Mouse (Mus musculus) myocyte (in vitro differentiated cells): Measurements from ENCODE around the gene Ampd3. TPM values are rescaled to one million over a fixed set of nuclear protein-coding genes. Genes with fewer than 3 reads are reported as not detected.

Experiments
- H3K27me3 ChIP-seq: one replicate; pipeline ENCODE4 v1.6.1; 2011; ENCODE audit not compliant: control insufficient read depth, insufficient read depth, insufficient read length
- H3K36me3 ChIP-seq: one replicate; pipeline ENCODE4 v1.6.1; 2011; ENCODE audit not compliant: control insufficient read depth, insufficient read depth
- H3K4me2 ChIP-seq: one replicate; pipeline ENCODE4 v1.6.1; 2011; ENCODE audit warnings: low read depth, control low read depth
- H3K4me3 ChIP-seq: one replicate; pipeline ENCODE4 v1.5.1; 2011; ENCODE audit warnings: mild to moderate bottlenecking, control low read depth, moderate library complexity
- H3K79me2 ChIP-seq: one replicate; pipeline ENCODE4 v1.6.1; 2011; ENCODE audit not compliant: control insufficient read depth, insufficient read depth
- H3ac ChIP-seq: one replicate; pipeline ENCODE4 v1.6.1; 2011; ENCODE audit not compliant: control insufficient read depth, insufficient read length
- CEBPB ChIP-seq: IDR thresholded peaks from 2 replicates; pipeline ENCODE4 v1.6.1; 2011; ENCODE audit warnings: mild to moderate bottlenecking, moderate library complexity; ENCODE audit not compliant: poor library complexity, insufficient read depth, severe bottlenecking
- E2F4 ChIP-seq: IDR thresholded peaks from one replicate; pipeline ENCODE4 v1.6.1; 2011; ENCODE audit warnings: mild to moderate bottlenecking, control low read depth, moderate library complexity; ENCODE audit not compliant: insufficient read depth
- MAX ChIP-seq: IDR thresholded peaks from one replicate; pipeline ENCODE4 v1.6.1; 2011; ENCODE audit warnings: low read depth, mild to moderate bottlenecking, control low read depth
- MYOD1 ChIP-seq, 3 experiments: IDR thresholded peaks; one replicate each; pipeline ENCODE4 v1.6.1; 2011; ENCODE audit warnings: control low read depth in 2 of 3, low read depth in 2 of 3, mild to moderate bottlenecking in 2 of 3, moderate library complexity in 1 of 3; ENCODE audit not compliant: insufficient read length in 2 of 3, control insufficient read depth in 1 of 3
- MYOG ChIP-seq, 3 experiments: IDR thresholded peaks; one replicate each; pipeline ENCODE4 v1.6.1; 2011; ENCODE audit warnings: control low read depth in 2 of 3, low read depth in 2 of 3, mild to moderate bottlenecking in 2 of 3; ENCODE audit not compliant: insufficient read length in 2 of 3, control insufficient read depth in 1 of 3, insufficient read depth in 1 of 3
- POLR2A ChIP-seq: IDR thresholded peaks from one replicate; pipeline ENCODE4 v1.6.1; 2011; ENCODE audit warnings: low read depth, mild to moderate bottlenecking, control low read depth, moderate library complexity; ENCODE audit not compliant: insufficient read length
- POLR2AphosphoS2 ChIP-seq: IDR thresholded peaks from one replicate; pipeline ENCODE4 v1.6.1; 2011; ENCODE audit warnings: low read depth, control low read depth; ENCODE audit not compliant: insufficient read length
- REST ChIP-seq: IDR thresholded peaks from one replicate; pipeline ENCODE4 v1.6.1; 2011; ENCODE audit warnings: mild to moderate bottlenecking, control low read depth, moderate library complexity; ENCODE audit not compliant: insufficient read depth, insufficient read length
- SRF ChIP-seq: IDR thresholded peaks from one replicate; pipeline ENCODE4 v1.6.1; 2011; ENCODE audit warnings: low read depth; ENCODE audit not compliant: control insufficient read depth, insufficient read length
- TCF12 ChIP-seq: IDR thresholded peaks from one replicate; pipeline ENCODE4 v1.6.1; 2011; ENCODE audit warnings: mild to moderate bottlenecking, control low read depth; ENCODE audit not compliant: poor library complexity, insufficient read depth, severe bottlenecking
- TCF3 ChIP-seq: IDR thresholded peaks from one replicate; pipeline ENCODE4 v1.6.1; 2011; ENCODE audit warnings: low read depth, control low read depth; ENCODE audit not compliant: insufficient read length
- USF1 ChIP-seq: IDR thresholded peaks from one replicate; pipeline ENCODE4 v1.6.1; 2011; ENCODE audit warnings: low read depth, mild to moderate bottlenecking, control low read depth, moderate library complexity
- polyA plus RNA-seq: library from polyadenylated mRNA; unstranded; fragments of >200 nt; fragmentation: generic; extraction: Trizol; gene quantifications from one replicate; pipeline ENCODE4 v1.2.1, GENCODE M21; 2012; ENCODE audit warnings: missing spikeins

Gene Ampd3
- polyA plus RNA-seq, 1 experiment: 8.2 TPM

DNA sequence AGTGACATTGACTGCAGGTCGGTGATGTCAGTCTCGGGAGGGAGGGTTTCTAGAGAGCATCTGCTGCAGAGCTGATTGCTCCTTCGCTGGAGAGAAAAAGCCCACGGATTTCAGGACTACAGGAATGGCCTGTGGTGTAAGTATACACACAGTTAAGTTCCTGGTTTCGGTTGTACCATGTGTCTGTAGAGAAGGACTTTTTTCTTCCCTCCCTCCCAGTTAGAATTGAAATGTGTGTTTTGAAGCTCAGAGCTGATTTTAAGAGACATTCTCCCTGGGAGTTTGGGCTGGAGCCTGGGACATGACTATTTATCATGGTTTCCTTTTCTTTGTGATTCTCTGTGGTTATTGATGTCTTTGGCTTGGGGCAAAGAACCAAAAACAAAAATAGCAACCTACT lies 28.2 kb upstream of the Ampd3 start:
- Histone ChIP-seq H3K79me2 (no peaks in the 10 kb centered on the region), H3K27me3 (no peaks in the 10 kb centered on the region), H3K36me3 (no peaks in the 10 kb centered on the region), H3K4me3 (no peak overlapping the region), H3K4me2 (peak overlapping the region; percentile 53), H3ac (no peak overlapping the region)
- TF ChIP-seq TCF3: no peak
- TF ChIP-seq REST: no peak
- no peak for TF ChIP-seq USF1
- TF ChIP-seq CEBPB: no peak
- TF ChIP-seq MYOD1 (IDR thresholded peaks at IDR 0.05; ENCODE audit: control insufficient read depth in 1 of 3, insufficient read length in 2 of 3, low read depth in 2 of 3): peak in 1 of 3 experiments; percentile 13
- no peak for TF ChIP-seq E2F4
- no peak for TF ChIP-seq MAX

GRCm38 (mm10) chr7:110740188-110740587 lies 27.8 kb upstream of the Ampd3 start:
- Histone ChIP-seq H3K36me3 (no peaks in the 10 kb centered on the region), H3K4me2 (peak overlapping the region; percentile 53), H3K4me3 (no peak overlapping the region), H3K79me2 (no peaks in the 10 kb centered on the region), H3K27me3 (no peaks in the 10 kb centered on the region), H3ac (no peak overlapping the region)
- peak in 2 of 3 experiments; percentile 30 to 85 for TF ChIP-seq MYOG (IDR thresholded peaks at IDR 0.05; ENCODE audit: control insufficient read depth in 1 of 3, insufficient read depth in 1 of 3, insufficient read length in 2 of 3, low read depth in 2 of 3)
- TF ChIP-seq E2F4: no peak
- TF ChIP-seq MYOD1 (IDR thresholded peaks at IDR 0.05; ENCODE audit: control insufficient read depth in 1 of 3, insufficient read length in 2 of 3, low read depth in 2 of 3): peak; percentile 73 to 91 (median 82)
- no peak for TF ChIP-seq SRF
- no peak for TF ChIP-seq MAX
- TF ChIP-seq USF1: no peak
- no peak for TF ChIP-seq TCF3
- no peak for TF ChIP-seq POLR2AphosphoS2
- TF ChIP-seq TCF12: peak; percentile 44
- no peak for TF ChIP-seq CEBPB
- TF ChIP-seq REST: no peak
- no peak for TF ChIP-seq POLR2A

- Histone ChIP-seq H3K4me3 (no peak overlapping the region), H3K4me2 (no peak overlapping the region), H3ac (no peak overlapping the region), H3K27me3 (no peaks in the 10 kb centered on the region), H3K36me3 (no peaks in the 10 kb centered on the region), H3K79me2 (no peaks in the 10 kb centered on the region)
- TF ChIP-seq SRF: no peak
- TF ChIP-seq E2F4: no peak
- peak in 1 of 3 experiments; percentile 27 for TF ChIP-seq MYOD1 (IDR thresholded peaks at IDR 0.05; ENCODE audit: control insufficient read depth in 1 of 3, insufficient read length in 2 of 3, low read depth in 2 of 3)
These were observed 26.0 kb upstream of the Ampd3 start for GRCm38 (mm10) chr7:110742022-110742421.

DNA sequence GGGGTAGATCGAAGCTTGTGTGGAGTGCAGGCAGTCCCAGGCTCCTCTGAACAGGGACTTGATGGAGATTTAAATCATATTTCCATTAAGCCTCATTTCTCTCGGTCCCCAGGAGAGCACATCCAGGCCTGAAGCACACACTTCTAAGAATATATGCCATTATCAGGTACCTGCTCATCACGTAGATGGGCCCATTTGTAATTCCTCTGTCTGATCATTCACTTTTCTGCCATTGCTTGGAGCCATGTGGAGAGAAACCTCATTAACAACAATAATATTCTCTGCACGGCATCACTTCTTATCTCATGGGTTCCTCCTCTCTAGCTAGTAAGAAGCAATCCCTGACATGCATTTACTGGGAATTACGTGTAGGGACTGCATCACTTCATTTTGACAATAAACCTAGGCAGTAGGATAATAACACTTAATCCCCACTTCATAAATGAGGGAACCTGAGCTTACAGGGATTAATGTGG lies 21.9 kb upstream of the Ampd3 start:
- Histone ChIP-seq H3K36me3 (no peaks in the 10 kb centered on the region), H3ac (no peak overlapping the region), H3K4me3 (no peak overlapping the region), H3K27me3 (no peaks in the 10 kb centered on the region), H3K4me2 (no peak overlapping the region), H3K79me2 (no peaks in the 10 kb centered on the region)
- TF ChIP-seq MAX (no peak), MYOG (IDR thresholded peaks at IDR 0.05; ENCODE audit: control insufficient read depth in 1 of 3, insufficient read depth in 1 of 3, insufficient read length in 2 of 3, low read depth in 2 of 3) (no peak), POLR2A (no peak), POLR2AphosphoS2 (no peak), SRF (no peak), REST (no peak), CEBPB (no peak), TCF3 (no peak), TCF12 (no peak), USF1 (no peak), MYOD1 (IDR thresholded peaks at IDR 0.05; ENCODE audit: control insufficient read depth in 1 of 3, insufficient read length in 2 of 3, low read depth in 2 of 3) (no peak), E2F4 (no peak)

DNA sequence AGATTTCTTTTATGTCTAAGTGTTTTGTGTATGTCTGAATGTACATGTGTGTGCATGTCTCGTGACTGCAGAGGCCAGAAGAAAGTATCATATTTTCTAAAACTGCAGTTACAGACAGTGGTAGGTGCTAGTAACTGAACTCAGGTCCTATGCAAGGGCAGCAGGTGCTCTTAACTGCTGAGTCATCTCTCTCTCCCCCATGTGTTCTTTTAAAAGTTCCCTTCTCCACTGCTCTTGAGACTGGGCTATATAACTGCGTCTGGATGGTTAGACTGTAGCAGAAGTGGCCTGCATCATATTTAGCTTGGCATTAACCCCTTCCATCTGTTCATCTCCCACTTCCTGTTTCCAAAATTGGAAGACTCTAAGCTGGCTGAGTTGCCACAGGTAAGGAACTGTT lies 21.2 kb upstream of the Ampd3 start:
- Histone ChIP-seq H3K4me2 (no peak overlapping the region), H3K36me3 (no peaks in the 10 kb centered on the region), H3K27me3 (no peaks in the 10 kb centered on the region), H3K79me2 (no peaks in the 10 kb centered on the region), H3K4me3 (no peak overlapping the region), H3ac (no peak overlapping the region)
- TF ChIP-seq E2F4: no peak
- no peak for TF ChIP-seq SRF
- no peak for TF ChIP-seq TCF3
- no peak for TF ChIP-seq MYOG (IDR thresholded peaks at IDR 0.05; ENCODE audit: control insufficient read depth in 1 of 3, insufficient read depth in 1 of 3, insufficient read length in 2 of 3, low read depth in 2 of 3)
- TF ChIP-seq POLR2AphosphoS2: no peak
- TF ChIP-seq MYOD1 (IDR thresholded peaks at IDR 0.05; ENCODE audit: control insufficient read depth in 1 of 3, insufficient read length in 2 of 3, low read depth in 2 of 3): peak in 2 of 3 experiments; percentile 5 to 42
- no peak for TF ChIP-seq POLR2A
- no peak for TF ChIP-seq REST
